Mouse (Mus musculus): ENCODE results near the gene Nvl. TPM values are rescaled to one million over a fixed set of nuclear protein-coding genes. Genes with fewer than 3 reads are reported as not detected.

The Nvl gene
- polyA plus RNA-seq, 2 experiments from 2014 or later: 36.4 to 43.5 TPM

- no peak for ATAC-seq
These were observed 79.4 kb downstream of the Nvl start for GRCm38 (mm10) chr1:181064648-181065047.

- no peak for ATAC-seq
These were observed 80.0 kb downstream of the Nvl start for GRCm38 (mm10) chr1:181063991-181064390.

GRCm38 (mm10) chr1:181061784-181062485, 82.1 kb downstream of the Nvl start:
- ATAC-seq: no peak

GRCm38 (mm10) chr1:181052898-181053297, 91.1 kb downstream of the Nvl start:
- ATAC-seq: no peak

- ATAC-seq: no peak
These were observed 93.1 kb downstream of the Nvl start, which contains the start of gene 9130409I23Rik for GRCm38 (mm10) chr1:181050937-181051336. Gene 9130409I23Rik, plus strand, starts transcription at chr1:181051237.

GRCm38 (mm10) chr1:181049328-181049842, 94.6 kb downstream of the Nvl start:
- no peak for ATAC-seq

GRCm38 (mm10) chr1:181047520-181047919, 96.5 kb downstream of the Nvl start:
- ATAC-seq: no peak

- ATAC-seq: peak; percentile 45
These were observed 104.4 kb downstream of the Nvl start for GRCm38 (mm10) chr1:181039652-181040051.

- ATAC-seq: no peak
These were observed 106.4 kb downstream of the Nvl start for GRCm38 (mm10) chr1:181037623-181038022.

Other genes starting within 250 kb of the Nvl start
- 10 to 100 TPM; 40.9 to 59.2 TPM for gene Pycr2, start 239.9 kb downstream of the Nvl start, polyA plus RNA-seq (2017; shearing (Covaris generic))
- gene Lefty1, start 209.2 kb downstream of the Nvl start, polyA plus RNA-seq (2017; shearing (Covaris generic)): not detected
- gene Tmem63a, start 201.9 kb downstream of the Nvl start, polyA plus RNA-seq (2017; shearing (Covaris generic)): 10 to 100 TPM; 17.2 to 34.7 TPM
- 100 to 1,000 TPM; 247 to 262 TPM for gene Ephx1, start 123.3 kb downstream of the Nvl start, polyA plus RNA-seq (2017; shearing (Covaris generic))
- gene 9130409I23Rik, start 93.0 kb downstream of the Nvl start, polyA plus RNA-seq (2017; shearing (Covaris generic)): not detected
- 10 to 100 TPM; 65.6 to 72.8 TPM for gene Cnih4, start 489 bp upstream of the Nvl start, polyA plus RNA-seq (2017; shearing (Covaris generic))
- 10 to 100 TPM; 34.7 to 40.9 TPM for gene Wdr26, start 67.8 kb upstream of the Nvl start, polyA plus RNA-seq (2017; shearing (Covaris generic))
- gene Cnih3, start 208.4 kb upstream of the Nvl start, polyA plus RNA-seq (2017; shearing (Covaris generic)): not detected